Mouse (Mus musculus) testis, adult 2 months (tissue): ENCODE measurements around the gene Hist1h4k.
"Not testable (repeated sequence)": the region's sequence is repeated elsewhere in the genome, so short reads cannot be mapped to it uniquely, and the experiment has no call there.

Experiments
- CTCF ChIP-seq: fragments of 200-500 bp; IDR thresholded peaks from 2 replicates; pipeline ENCODE4 v1.5.1; 2012; ENCODE audit warnings: low read depth, mild to moderate bottlenecking, inconsistent platforms, low read length, moderate library complexity; ENCODE audit not compliant: control insufficient read depth, insufficient read depth, insufficient replicate concordance
- POLR2A ChIP-seq: fragments of 200-500 bp; IDR thresholded peaks from 2 replicates; pipeline ENCODE4 v1.6.1; 2012; ENCODE audit warnings: low read depth, mild to moderate bottlenecking, inconsistent platforms, low read length, moderate library complexity; ENCODE audit not compliant: control insufficient read depth

DNA sequence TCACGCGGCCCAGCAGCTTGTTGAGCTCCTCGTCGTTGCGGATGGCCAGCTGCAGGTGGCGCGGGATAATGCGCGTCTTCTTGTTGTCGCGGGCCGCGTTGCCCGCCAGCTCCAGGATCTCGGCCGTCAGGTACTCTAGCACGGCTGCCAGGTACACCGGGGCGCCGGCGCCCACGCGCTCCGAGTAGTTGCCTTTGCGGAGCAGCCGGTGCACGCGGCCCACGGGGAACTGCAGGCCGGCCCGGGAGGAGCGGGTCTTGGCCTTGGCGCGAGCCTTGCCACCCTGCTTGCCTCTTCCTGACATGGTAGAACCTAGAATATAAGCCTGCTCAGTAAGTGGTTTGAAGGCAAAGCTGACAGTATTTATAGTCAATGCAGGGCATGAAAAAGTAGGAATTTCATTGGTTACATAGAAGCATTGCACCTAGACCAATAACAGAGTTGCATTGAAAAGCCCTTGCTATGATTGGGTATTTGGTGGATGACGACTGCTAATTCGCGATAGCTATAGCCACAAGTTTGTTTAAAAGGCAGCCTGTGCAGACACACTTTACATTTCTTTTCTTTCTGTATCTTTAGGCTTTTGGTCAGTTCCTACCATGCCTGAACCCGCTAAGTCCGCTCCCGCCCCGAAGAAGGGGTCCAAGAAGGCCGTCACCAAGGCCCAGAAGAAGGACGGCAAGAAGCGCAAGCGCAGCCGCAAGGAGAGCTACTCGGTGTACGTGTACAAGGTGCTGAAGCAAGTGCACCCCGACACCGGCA, 3.4 kb upstream of the Hist1h4k start, which contains the start of the genes Hist1h2ak and Hist1h2bn:
- not testable (repeated sequence) for TF ChIP-seq POLR2A, CTCF
